Mouse (Mus musculus) lung, postnatal 0 days (tissue): Measurements from ENCODE around the gene Ttc33. TPM values are rescaled to one million over a fixed set of nuclear protein-coding genes. Genes with fewer than 3 reads are reported as not detected.
"Not testable (repeated sequence)": the region's sequence is repeated elsewhere in the genome, so short reads cannot be mapped to it uniquely, and the experiment has no call there.

Experiments used
- ATAC-seq: fragments of 200-750 bp; cut with Nextera tagmentation; 2 replicates; pipeline ENCODE4 v1.8.0; 2017; ENCODE audit warnings: moderate library complexity
- DNase-seq: peaks from one replicate; pipeline ENCODE4 v3.0.0-alpha.2; 2016; ENCODE audit warnings: low spot score
- H3K27ac ChIP-seq: fragments of 300-500 bp; sonication (generic); 2 replicates; pipeline ENCODE4 v1.5.1; 2014; ENCODE audit warnings: antibody characterized with exemption, mild to moderate bottlenecking, low read length, mixed read lengths
- H3K27me3 ChIP-seq: fragments of 300-500 bp; sonication (generic); replicated peaks from 2 replicates; pipeline ENCODE4 v1.6.1; 2014; ENCODE audit warnings: low read length, mixed read lengths; ENCODE audit not compliant: insufficient read depth
- H3K36me3 ChIP-seq: fragments of 300-500 bp; sonication (generic); 2 replicates; pipeline ENCODE4 v1.6.1; 2014; ENCODE audit warnings: low read length, mixed read lengths; ENCODE audit not compliant: insufficient read depth
- H3K4me1 ChIP-seq: fragments of 300-500 bp; sonication (generic); 2 replicates; pipeline ENCODE4 v1.6.1; 2014; ENCODE audit warnings: antibody characterized with exemption, low read depth, low read length, mixed read lengths; ENCODE audit not compliant: insufficient read depth
- H3K4me2 ChIP-seq: fragments of 300-500 bp; sonication (generic); replicated peaks from 2 replicates; pipeline ENCODE4 v1.6.1; 2014; ENCODE audit warnings: low read depth, mild to moderate bottlenecking, low read length, moderate library complexity, mixed read lengths
- H3K4me3 ChIP-seq: fragments of 300-500 bp; sonication (generic); 2 replicates; pipeline ENCODE4 v1.5.1; 2014; ENCODE audit warnings: low read depth, low read length
- H3K9ac ChIP-seq: fragments of 300-500 bp; sonication (generic); replicated peaks from 2 replicates; pipeline ENCODE4 v1.6.1; 2014; ENCODE audit warnings: low read depth, mild to moderate bottlenecking
- H3K9me3 ChIP-seq: fragments of 300-500 bp; sonication (generic); 2 replicates; pipeline ENCODE4 v1.6.1; 2016; ENCODE audit warnings: low read length, mixed read lengths
- CTCF ChIP-seq: IDR thresholded peaks from 2 replicates; pipeline ENCODE4 v1.5.1; 2016; ENCODE audit warnings: antibody characterized with exemption, mild to moderate bottlenecking
- EP300 ChIP-seq: IDR thresholded peaks from 2 replicates; pipeline ENCODE4 v1.6.1; 2016; ENCODE audit warnings: antibody characterized with exemption, mild to moderate bottlenecking, control low read depth
- WGBS: fragments of 180-500 bp; shearing (Covaris S2); extraction: QIAGEN DNeasy Blood & Tissue Kit; methylation state at CpG from one replicate; pipeline ENCODE4 v1.1.7; 2014; 5-methylcytosine and 5-hydroxymethylcytosine counted together
- polyA plus RNA-seq: library from polyadenylated mRNA; unstranded; fragments of >200 nt; fragmentation: Nextera tagmentation; extraction: Ambion mirVana; gene quantifications from 2 replicates; pipeline ENCODE4 v1.2.1, GENCODE M21; 2015

Gene Ttc33
- polyA plus RNA-seq, 1 experiment from 2014 or later = 35.9 TPM

DNA sequence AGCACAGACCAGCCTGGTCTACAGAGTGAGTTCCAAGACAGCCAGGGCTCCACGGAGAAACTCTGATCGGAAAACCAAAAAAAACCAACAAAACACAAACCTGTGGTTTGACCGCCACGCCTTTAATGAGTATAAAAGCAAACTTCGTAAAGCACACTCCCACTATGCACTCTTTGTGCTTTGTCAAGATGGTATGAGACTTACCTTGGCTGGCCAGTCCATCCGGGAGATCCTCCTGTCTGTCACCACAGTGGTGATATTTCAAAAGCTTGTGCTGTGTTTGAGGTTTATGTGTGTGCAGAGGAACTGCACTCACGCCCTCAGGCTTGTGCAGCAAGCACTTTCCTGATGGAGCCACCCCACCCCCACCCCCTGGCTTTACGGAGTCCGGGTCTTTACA lies 19.9 kb downstream of the Ttc33 start:
- no peaks in the 10 kb centered on the region for H3K9me3 ChIP-seq
- no peaks in the 10 kb centered on the region for H3K4me1 ChIP-seq
- ATAC-seq (no peak), DNase-seq (no peak)
- no peak overlapping the region for H3K4me2 ChIP-seq
- H3K36me3 ChIP-seq = no peaks in the 10 kb centered on the region
- H3K27ac ChIP-seq = no peak overlapping the region
- TF ChIP-seq CTCF (no peak), EP300 (no peak)
- no peaks in the 10 kb centered on the region for H3K27me3 ChIP-seq
- H3K4me3 ChIP-seq = no peak overlapping the region
- no peak overlapping the region for H3K9ac ChIP-seq
- WGBS = 81% methylated on average over 9 of the region's 9 CpGs

DNA sequence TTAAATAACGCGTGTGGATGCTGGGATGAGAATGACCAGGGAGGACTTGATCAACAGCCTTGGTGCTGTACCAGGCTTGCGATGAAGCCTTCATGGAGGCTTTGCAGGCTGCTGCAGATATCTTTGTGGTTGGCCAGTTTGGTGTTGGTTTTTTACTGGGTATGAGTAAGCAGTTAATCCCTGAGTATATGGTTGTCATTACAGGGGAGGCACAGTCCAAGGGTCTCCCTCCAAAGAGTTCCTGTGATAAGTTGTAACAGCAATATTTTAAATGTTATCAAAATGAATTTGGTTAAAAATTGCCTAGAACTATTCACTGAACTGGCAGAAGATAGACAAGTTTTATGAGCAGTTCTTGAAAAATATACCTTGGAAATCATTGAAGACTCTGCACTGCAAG lies 23.8 kb downstream of the Ttc33 start:
- Histone ChIP-seq H3K4me3 (no peak overlapping the region), H3K4me2 (no peak overlapping the region), H3K9me3 (no peaks in the 10 kb centered on the region), H3K27me3 (no peaks in the 10 kb centered on the region), H3K27ac (no peak overlapping the region), H3K36me3 (0 out of 2 replicates have a peak, but pooled peaks cover 4% of the 10 kb centered on the region), H3K9ac (no peak overlapping the region), H3K4me1 (no peaks in the 10 kb centered on the region)
- no peak for TF ChIP-seq CTCF
- no peak for TF ChIP-seq EP300
- ATAC-seq = no peak
- no peak for DNase-seq
- WGBS = 96% methylated on average over 3 of the region's 3 CpGs

DNA sequence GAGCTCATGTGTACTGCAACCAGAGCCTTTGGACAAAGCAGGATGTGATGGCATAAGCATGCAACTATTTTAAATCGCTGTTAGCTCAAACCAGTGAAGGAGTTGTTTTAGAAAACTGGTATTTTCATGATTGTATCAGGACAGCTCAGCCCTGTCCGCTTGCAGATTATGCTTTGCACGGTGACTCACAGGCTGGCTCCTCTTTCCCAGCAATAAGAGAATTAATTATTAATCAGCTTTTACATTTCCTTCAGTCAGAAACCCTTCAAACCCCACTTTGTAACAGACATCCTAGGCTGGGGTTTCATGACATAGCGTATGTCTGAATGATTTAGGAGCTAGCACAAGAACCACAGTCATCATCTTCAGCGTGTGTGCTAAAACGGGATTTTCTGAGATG lies 35.2 kb downstream of the Ttc33 start:
- H3K4me1 ChIP-seq = no peaks in the 10 kb centered on the region
- H3K9me3 ChIP-seq = no peaks in the 10 kb centered on the region
- TF ChIP-seq EP300 = no peak
- no peak for TF ChIP-seq CTCF
- H3K9ac ChIP-seq = no peak overlapping the region
- H3K27ac ChIP-seq = no peak overlapping the region
- no peak for ATAC-seq
- 83% methylated on average over 6 of the region's 6 CpGs for WGBS
- H3K27me3 ChIP-seq = no peaks in the 10 kb centered on the region
- no peak for DNase-seq
- H3K36me3 ChIP-seq = no peaks in the 10 kb centered on the region; the same call in 1 of the 2 replicates
- H3K4me3 ChIP-seq = no peak overlapping the region
- H3K4me2 ChIP-seq = no peak overlapping the region

DNA sequence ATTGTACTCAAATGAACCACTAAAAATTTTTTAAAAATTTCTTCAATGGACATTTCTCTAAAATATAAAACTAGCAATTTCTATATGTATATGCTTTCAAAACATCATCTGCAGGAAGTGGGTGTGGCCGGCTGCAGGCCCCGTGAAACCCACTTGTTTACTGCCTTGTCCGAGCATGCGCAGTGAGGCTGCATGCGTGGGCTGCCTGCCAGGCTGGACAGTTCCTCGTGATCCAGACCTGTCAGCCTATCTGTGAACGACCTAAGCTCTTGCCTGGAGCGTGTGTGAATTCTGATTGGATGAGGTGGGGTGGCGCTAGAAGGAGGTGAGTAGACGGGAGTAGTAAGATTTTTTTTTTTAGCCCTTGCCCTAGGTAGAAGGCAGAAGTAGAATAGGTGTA lies 45.4 kb downstream of the Ttc33 start:
- 69% methylated on average over 10 of the region's 10 CpGs for WGBS
- not testable (repeated sequence) for H3K27me3 ChIP-seq, H3K36me3 ChIP-seq, H3K4me1 ChIP-seq, H3K4me3 ChIP-seq, ATAC-seq, DNase-seq, H3K9me3 ChIP-seq, H3K4me2 ChIP-seq, H3K9ac ChIP-seq, H3K27ac ChIP-seq

DNA sequence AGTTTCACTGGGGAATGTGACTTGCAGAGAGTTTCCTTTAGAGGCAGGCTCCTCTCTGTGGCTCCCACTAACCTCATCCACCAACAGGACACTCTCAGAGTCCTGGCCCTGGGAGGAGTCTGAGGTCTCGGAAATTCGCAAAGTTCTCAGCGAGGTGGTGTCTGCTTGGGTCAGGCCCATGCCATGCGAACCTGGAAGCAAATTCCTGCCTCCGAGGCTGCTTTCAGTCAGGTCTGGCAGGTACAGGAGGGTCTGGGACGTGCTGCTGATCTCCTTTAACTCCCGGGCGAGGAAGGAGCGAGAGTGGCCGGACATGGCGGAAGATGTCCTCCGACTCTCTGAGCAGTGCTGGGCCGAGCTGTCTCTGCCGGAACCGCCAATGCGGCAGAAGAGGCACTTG lies 49.3 kb downstream of the Ttc33 start:
- 0 out of 2 replicates have a peak, but pooled peaks cover 2% of the 10 kb centered on the region for H3K4me1 ChIP-seq
- TF ChIP-seq EP300 (no peak), CTCF (no peak)
- 78% methylated on average over 16 of the region's 16 CpGs for WGBS
- no peak for ATAC-seq
- no peak overlapping the region for H3K27ac ChIP-seq
- no peak overlapping the region for H3K9ac ChIP-seq
- no peak for DNase-seq
- no peak overlapping the region for H3K4me3 ChIP-seq
- H3K9me3 ChIP-seq = no peaks in the 10 kb centered on the region
- no peaks in the 10 kb centered on the region for H3K27me3 ChIP-seq
- H3K36me3 ChIP-seq = no peaks in the 10 kb centered on the region
- no peak overlapping the region for H3K4me2 ChIP-seq

DNA sequence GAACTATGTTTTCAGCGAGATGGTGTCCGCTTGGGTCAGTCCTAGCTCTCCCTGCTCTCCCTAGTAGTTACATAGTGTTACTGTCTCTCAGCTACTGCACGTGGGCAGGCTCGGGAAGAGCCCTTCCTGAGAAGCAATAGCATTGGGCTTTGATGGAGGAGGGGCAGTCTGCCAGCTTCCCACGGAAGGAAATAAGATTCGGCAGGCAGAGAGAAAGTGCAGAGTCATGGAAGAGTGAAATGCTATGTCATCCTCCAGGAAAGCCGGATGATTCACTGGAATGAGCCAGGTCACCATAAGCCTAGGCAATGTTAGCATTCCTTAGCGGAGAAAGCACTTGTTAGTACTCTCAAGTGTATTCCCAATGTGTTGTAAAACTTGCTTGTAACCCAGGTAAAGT lies 50.2 kb downstream of the Ttc33 start:
- Histone ChIP-seq H3K4me2 (peak overlapping the region; percentile 25), H3K27me3 (no peaks in the 10 kb centered on the region), H3K4me1 (0 out of 2 replicates have a peak, but pooled peaks cover 2% of the 10 kb centered on the region), H3K9me3 (no peaks in the 10 kb centered on the region), H3K4me3 (no peak overlapping the region), H3K9ac (no peak overlapping the region), H3K36me3 (no peaks in the 10 kb centered on the region), H3K27ac (no peak overlapping the region)
- ATAC-seq = peak; percentile 78
- peak; percentile 74 for DNase-seq
- no peak for TF ChIP-seq CTCF
- TF ChIP-seq EP300 = peak; percentile 27; the same call in 1 of the 2 replicates
- WGBS = 22% methylated on average over 8 of the region's 8 CpGs

DNA sequence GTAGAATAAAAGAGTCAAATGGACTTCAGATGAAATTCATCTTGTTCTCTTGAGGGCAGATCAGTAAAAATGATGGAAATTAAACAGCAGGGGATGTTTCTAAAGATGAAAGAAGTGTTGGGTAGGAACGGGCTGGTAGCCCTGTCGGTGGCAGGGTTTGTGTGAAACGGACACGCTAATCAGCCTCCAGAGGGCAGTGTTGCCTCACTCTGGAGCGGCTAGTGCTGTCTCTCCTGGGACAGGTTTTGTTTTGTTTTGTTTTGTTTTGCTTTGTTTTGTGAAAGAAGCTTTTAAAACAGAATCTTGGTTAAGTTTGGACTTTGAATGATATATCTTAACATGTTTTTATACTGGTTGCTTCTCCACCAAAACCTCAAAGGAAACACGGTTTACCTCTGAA lies 51.2 kb downstream of the Ttc33 start:
- WGBS = 16% methylated on average over 6 of the region's 6 CpGs
- TF ChIP-seq CTCF (peak; percentile 96), EP300 (no peak)
- ATAC-seq = peak; percentile 63; the same call in 1 of the 2 replicates
- H3K4me1 ChIP-seq = 0 out of 2 replicates have a peak, but pooled peaks cover 2% of the 10 kb centered on the region
- H3K4me2 ChIP-seq = no peak overlapping the region
- H3K9ac ChIP-seq = no peak overlapping the region
- H3K9me3 ChIP-seq = no peaks in the 10 kb centered on the region
- H3K36me3 ChIP-seq = no peaks in the 10 kb centered on the region
- H3K27me3 ChIP-seq = 0 out of 2 replicates have a peak, but pooled peaks cover 5% of the 10 kb centered on the region
- H3K27ac ChIP-seq = no peak overlapping the region
- DNase-seq = peak; percentile 76
- H3K4me3 ChIP-seq = no peak overlapping the region
